Mouse (Mus musculus) ES-E14 (cell line): ENCODE measurements around the gene Paqr4. TPM values are rescaled to one million over a fixed set of nuclear protein-coding genes. Genes with fewer than 3 reads are reported as not detected.
A peak's percentile ranks its signal among the peaks of the same experiment; 100 is the strongest.

Experiments used
- DNase-seq: peaks from one replicate; pipeline ENCODE4 v3.0.0-alpha.2; 2013; ENCODE audit warnings: low read depth, low spot score
- H3K27ac ChIP-seq: 2 replicates; pipeline ENCODE4 v1.5.1; 2012; ENCODE audit warnings: low read depth, mild to moderate bottlenecking, low read length, moderate library complexity, mixed read lengths; ENCODE audit not compliant: poor library complexity, insufficient read depth, severe bottlenecking
- H3K36me3 ChIP-seq: 2 replicates; pipeline ENCODE4 v1.6.1; 2012; ENCODE audit warnings: mild to moderate bottlenecking, low read length, moderate library complexity, mixed read lengths; ENCODE audit not compliant: control insufficient read depth, poor library complexity, insufficient read depth, severe bottlenecking
- H3K4me1 ChIP-seq, 2 experiments: fragments of 150-350 bp in 1 of 2; sonication (generic) in 1 of 2; 2 replicates each; pipeline ENCODE4 v1.6.1; 2012; ENCODE audit warnings: low read length in 2 of 2, mild to moderate bottlenecking in 1 of 2, mixed read lengths in 1 of 2; ENCODE audit not compliant: control insufficient read depth in 2 of 2, insufficient read depth in 2 of 2, poor library complexity in 1 of 2
- H3K4me3 ChIP-seq, 2 experiments: fragments of 150-350 bp in 1 of 2; sonication (generic) in 1 of 2; 2 replicates each; pipeline ENCODE4 v1.5.1; 2012; ENCODE audit warnings: low read length in 2 of 2, low read depth in 1 of 2, mild to moderate bottlenecking in 1 of 2, mixed read lengths in 1 of 2; ENCODE audit not compliant: insufficient read depth in 1 of 2, poor library complexity in 1 of 2, severe bottlenecking in 1 of 2
- H3K9ac ChIP-seq: 2 replicates; pipeline ENCODE4 v1.6.1; 2012; ENCODE audit warnings: low read depth, mild to moderate bottlenecking, low read length, mixed read lengths; ENCODE audit not compliant: poor library complexity, insufficient read depth, severe bottlenecking
- H3K9me3 ChIP-seq: fragments of 150-350 bp; sonication (generic); 2 replicates; pipeline ENCODE4 v1.6.1; 2012; ENCODE audit warnings: low read depth, mild to moderate bottlenecking, low read length; ENCODE audit not compliant: control insufficient read depth, insufficient read depth
- CHD2 ChIP-seq: IDR thresholded peaks from 2 replicates; pipeline ENCODE4 v1.6.1; 2014; ENCODE audit warnings: mild to moderate bottlenecking, low read depth, low read length, inconsistent platforms
- HCFC1 ChIP-seq: IDR thresholded peaks from 2 replicates; pipeline ENCODE4 v1.6.1; 2012; ENCODE audit warnings: low read length, inconsistent platforms, borderline replicate concordance; ENCODE audit not compliant: insufficient read depth
- MAFK ChIP-seq: IDR thresholded peaks from 2 replicates; pipeline ENCODE4 v1.6.1; 2014; ENCODE audit warnings: mild to moderate bottlenecking, low read depth, low read length, inconsistent platforms; ENCODE audit not compliant: insufficient read depth
- ZC3H11A ChIP-seq: IDR thresholded peaks from 2 replicates; pipeline ENCODE4 v1.6.1; 2012; ENCODE audit warnings: low read depth, mild to moderate bottlenecking, inconsistent platforms, low read length, borderline replicate concordance
- ZNF384 ChIP-seq: IDR thresholded peaks from 2 replicates; pipeline ENCODE4 v1.6.1; 2012; ENCODE audit warnings: low read depth, low read length, inconsistent platforms
- in situ Hi-C, 2 experiments: fragments of 600-800 bp; cut with MboI; formaldehyde crosslinking; loops; one replicate each; pipeline ENCODE4 v1.15.1; 2025; ENCODE audit warnings: low sequenced_read_pairs in 2 of 2, inconsistent platforms in 1 of 2; ENCODE audit not compliant: unreplicated experiment in 2 of 2
- total RNA-seq: library from RNA; depleted of rRNA; stranded (reverse); fragments of 300-350 nt; gene quantifications from 2 replicates; pipeline ENCODE4 v1.2.3, GENCODE M21; 2012

Paqr4 gene
- total RNA-seq, 1 experiment: 2.8 TPM

GRCm38 (mm10) chr17:23746311-23746710, 5.6 kb upstream of the Paqr4 start:
- H3K4me3 ChIP-seq: peak overlapping the region; percentile 64
- no peak for DNase-seq
- no peak overlapping the region for H3K27ac ChIP-seq
- no peaks in the 10 kb centered on the region for H3K9me3 ChIP-seq
- no peaks in the 10 kb centered on the region for H3K36me3 ChIP-seq
- in situ Hi-C loops: no loop called here
- H3K4me1 ChIP-seq: peaks cover 0 to 20% of the 10 kb centered on the region in 2 experiments; a peak in 1 of 4 replicates
- TF ChIP-seq ZC3H11A (no peak), ZNF384 (no peak), CHD2 (no peak), MAFK (no peak), HCFC1 (no peak)
- H3K9ac ChIP-seq: peak overlapping the region; percentile 10; the same call in 1 of the 2 replicates

- Histone ChIP-seq H3K9ac (peak within 1 kb of the TSS; percentile 48), H3K4me3 (peak within 1 kb of the TSS; percentile 64), H3K9me3 (no peaks in the 10 kb centered on the region), H3K36me3 (no peaks in the 10 kb centered on the region), H3K27ac (no peak within 1 kb of the TSS), H3K4me1 (peaks cover 0 to 23% of the 10 kb centered on the region in 2 experiments; a peak in 1 of 4 replicates)
- TF ChIP-seq ZNF384: no peak
- no peak for TF ChIP-seq HCFC1
- TF ChIP-seq ZC3H11A: no peak
- no peak for TF ChIP-seq CHD2
- no peak for DNase-seq
- in situ Hi-C loops: no loop called here
These were observed 4.9 kb upstream of the Paqr4 start, which contains the start of gene Kremen2 for GRCm38 (mm10) chr17:23745301-23746251. Gene Kremen2, minus strand, starts transcription at chr17:23745833.

- in situ Hi-C loops: no loop called here
- H3K36me3 ChIP-seq: no peaks in the 10 kb centered on the region
- TF ChIP-seq MAFK: no peak
- no peak for TF ChIP-seq ZNF384
- no peak overlapping the region for H3K9ac ChIP-seq
- DNase-seq: no peak
- H3K4me1 ChIP-seq: peaks cover 0 to 23% of the 10 kb centered on the region in 2 experiments; a peak in 1 of 4 replicates
- H3K4me3 ChIP-seq: peak overlapping the region; percentile 45 to 64; a peak in 3 of 4 replicates
- H3K9me3 ChIP-seq: no peaks in the 10 kb centered on the region
- no peak overlapping the region for H3K27ac ChIP-seq
These were observed 4.0 kb upstream of the Paqr4 start for GRCm38 (mm10) chr17:23744651-23745050.

- Histone ChIP-seq H3K4me1 (peaks cover 0 to 20% of the 10 kb centered on the region in 2 experiments; a peak in 1 of 4 replicates), H3K9ac (no peak overlapping the region), H3K27ac (no peak overlapping the region), H3K36me3 (no peaks in the 10 kb centered on the region), H3K9me3 (no peaks in the 10 kb centered on the region), H3K4me3 (no peak overlapping the region)
- in situ Hi-C loops: no loop called here
- no peak for DNase-seq
- TF ChIP-seq HCFC1 (no peak), ZNF384 (no peak), MAFK (no peak), ZC3H11A (no peak), CHD2 (no peak)
These were observed 3.4 kb upstream of the Paqr4 start for GRCm38 (mm10) chr17:23744076-23744475.
